Mouse (Mus musculus): ENCODE data around the gene Wwp2. TPM values are rescaled to one million over a fixed set of nuclear protein-coding genes. Genes with fewer than 3 reads are reported as not detected.

Gene Wwp2
- polyA plus RNA-seq, 1 experiment = 109 TPM

- no peak overlapping the region for H3K4me3 ChIP-seq (ENCODE audit: control insufficient read depth, low read depth, low read length)
- peaks cover 6% of the 10 kb centered on the region for H3K4me1 ChIP-seq (ENCODE audit: control insufficient read depth, insufficient read depth, low read length)
- H3K27ac ChIP-seq (ENCODE audit: control insufficient read depth, insufficient read depth, low read depth, low read length) = no peak overlapping the region
- TF ChIP-seq POLR2A (IDR thresholded peaks at IDR 0.05; ENCODE audit: control insufficient read depth, low read depth, low read length) (no peak), CTCF (IDR thresholded peaks at IDR 0.05; ENCODE audit: control insufficient read depth, insufficient read depth, insufficient replicate concordance, low read depth, low read length) (no peak)
- no peaks in the 10 kb centered on the region for H3K27me3 ChIP-seq (ENCODE audit: control insufficient read depth, insufficient read depth, low read length)
- no peaks in the 10 kb centered on the region for H3K36me3 ChIP-seq (ENCODE audit: control insufficient read depth, insufficient read depth, low read length)
Measured at GRCm38 (mm10) chr8:107430821-107431220, 5.3 kb upstream of the Wwp2 start.

- Histone ChIP-seq H3K36me3 (ENCODE audit: control insufficient read depth, insufficient read depth, low read length) (no peaks in the 10 kb centered on the region), H3K27me3 (ENCODE audit: control insufficient read depth, insufficient read depth, low read length) (no peaks in the 10 kb centered on the region), H3K4me3 (ENCODE audit: control insufficient read depth, low read depth, low read length) (peak overlapping the region; percentile 98), H3K27ac (ENCODE audit: control insufficient read depth, insufficient read depth, low read depth, low read length) (peak overlapping the region; percentile 84), H3K4me1 (ENCODE audit: control insufficient read depth, insufficient read depth, low read length) (peaks cover 6% of the 10 kb centered on the region)
- TF ChIP-seq CTCF (IDR thresholded peaks at IDR 0.05; ENCODE audit: control insufficient read depth, insufficient read depth, insufficient replicate concordance, low read depth, low read length) = no peak
- no peak for TF ChIP-seq POLR2A (IDR thresholded peaks at IDR 0.05; ENCODE audit: control insufficient read depth, low read depth, low read length)
Measured at GRCm38 (mm10) chr8:107435421-107435961, 674 bp upstream of the Wwp2 start.

- Histone ChIP-seq H3K27me3 (ENCODE audit: control insufficient read depth, insufficient read depth, low read length) (no peaks in the 10 kb centered on the region), H3K36me3 (ENCODE audit: control insufficient read depth, insufficient read depth, low read length) (no peaks in the 10 kb centered on the region), H3K4me3 (ENCODE audit: control insufficient read depth, low read depth, low read length) (peak overlapping the region; percentile 92), H3K27ac (ENCODE audit: control insufficient read depth, insufficient read depth, low read depth, low read length) (peak overlapping the region; percentile 63), H3K4me1 (ENCODE audit: control insufficient read depth, insufficient read depth, low read length) (peaks cover 6% of the 10 kb centered on the region)
- no peak for TF ChIP-seq CTCF (IDR thresholded peaks at IDR 0.05; ENCODE audit: control insufficient read depth, insufficient read depth, insufficient replicate concordance, low read depth, low read length)
- no peak for TF ChIP-seq POLR2A (IDR thresholded peaks at IDR 0.05; ENCODE audit: control insufficient read depth, low read depth, low read length)
Measured at GRCm38 (mm10) chr8:107436841-107437421, 766 bp downstream of the Wwp2 start.

- peaks cover 6% of the 10 kb centered on the region for H3K4me1 ChIP-seq (ENCODE audit: control insufficient read depth, insufficient read depth, low read length)
- no peaks in the 10 kb centered on the region for H3K36me3 ChIP-seq (ENCODE audit: control insufficient read depth, insufficient read depth, low read length)
- no peak overlapping the region for H3K27ac ChIP-seq (ENCODE audit: control insufficient read depth, insufficient read depth, low read depth, low read length)
- H3K4me3 ChIP-seq (ENCODE audit: control insufficient read depth, low read depth, low read length) = no peak overlapping the region
- TF ChIP-seq CTCF (IDR thresholded peaks at IDR 0.05; ENCODE audit: control insufficient read depth, insufficient read depth, insufficient replicate concordance, low read depth, low read length) (no peak), POLR2A (IDR thresholded peaks at IDR 0.05; ENCODE audit: control insufficient read depth, low read depth, low read length) (no peak)
- no peaks in the 10 kb centered on the region for H3K27me3 ChIP-seq (ENCODE audit: control insufficient read depth, insufficient read depth, low read length)
Measured at GRCm38 (mm10) chr8:107437711-107438110, 1.5 kb downstream of the Wwp2 start.

GRCm38 (mm10) chr8:107439880-107440625, 3.9 kb downstream of the Wwp2 start:
- Histone ChIP-seq H3K4me1 (ENCODE audit: control insufficient read depth, insufficient read depth, low read length) (peaks cover 3% of the 10 kb centered on the region; the same call in 1 of the 2 replicates), H3K27ac (ENCODE audit: control insufficient read depth, insufficient read depth, low read depth, low read length) (no peak overlapping the region), H3K27me3 (ENCODE audit: control insufficient read depth, insufficient read depth, low read length) (no peaks in the 10 kb centered on the region), H3K36me3 (ENCODE audit: control insufficient read depth, insufficient read depth, low read length) (no peaks in the 10 kb centered on the region), H3K4me3 (ENCODE audit: control insufficient read depth, low read depth, low read length) (no peak overlapping the region)
- TF ChIP-seq CTCF (IDR thresholded peaks at IDR 0.05; ENCODE audit: control insufficient read depth, insufficient read depth, insufficient replicate concordance, low read depth, low read length) (no peak), POLR2A (IDR thresholded peaks at IDR 0.05; ENCODE audit: control insufficient read depth, low read depth, low read length) (no peak)

- Histone ChIP-seq H3K36me3 (ENCODE audit: control insufficient read depth, insufficient read depth, low read length) (no peaks in the 10 kb centered on the region), H3K4me3 (ENCODE audit: control insufficient read depth, low read depth, low read length) (no peak overlapping the region), H3K27me3 (ENCODE audit: control insufficient read depth, insufficient read depth, low read length) (no peaks in the 10 kb centered on the region), H3K27ac (ENCODE audit: control insufficient read depth, insufficient read depth, low read depth, low read length) (no peak overlapping the region), H3K4me1 (ENCODE audit: control insufficient read depth, insufficient read depth, low read length) (no peaks in the 10 kb centered on the region)
- TF ChIP-seq CTCF (IDR thresholded peaks at IDR 0.05; ENCODE audit: control insufficient read depth, insufficient read depth, insufficient replicate concordance, low read depth, low read length) = no peak
- TF ChIP-seq POLR2A (IDR thresholded peaks at IDR 0.05; ENCODE audit: control insufficient read depth, low read depth, low read length) = no peak
Measured at GRCm38 (mm10) chr8:107444626-107445025, 8.5 kb downstream of the Wwp2 start.

- Histone ChIP-seq H3K27me3 (ENCODE audit: control insufficient read depth, insufficient read depth, low read length) (no peaks in the 10 kb centered on the region), H3K36me3 (ENCODE audit: control insufficient read depth, insufficient read depth, low read length) (no peaks in the 10 kb centered on the region), H3K4me1 (ENCODE audit: control insufficient read depth, insufficient read depth, low read length) (no peaks in the 10 kb centered on the region), H3K27ac (ENCODE audit: control insufficient read depth, insufficient read depth, low read depth, low read length) (no peak overlapping the region), H3K4me3 (ENCODE audit: control insufficient read depth, low read depth, low read length) (no peak overlapping the region)
- TF ChIP-seq POLR2A (IDR thresholded peaks at IDR 0.05; ENCODE audit: control insufficient read depth, low read depth, low read length) (no peak), CTCF (IDR thresholded peaks at IDR 0.05; ENCODE audit: control insufficient read depth, insufficient read depth, insufficient replicate concordance, low read depth, low read length) (no peak)
Measured at GRCm38 (mm10) chr8:107447713-107448112, 11.5 kb downstream of the Wwp2 start.
